8 mouse cellular contexts compared by ENCODE assay signal in the genomic region with DNA sequence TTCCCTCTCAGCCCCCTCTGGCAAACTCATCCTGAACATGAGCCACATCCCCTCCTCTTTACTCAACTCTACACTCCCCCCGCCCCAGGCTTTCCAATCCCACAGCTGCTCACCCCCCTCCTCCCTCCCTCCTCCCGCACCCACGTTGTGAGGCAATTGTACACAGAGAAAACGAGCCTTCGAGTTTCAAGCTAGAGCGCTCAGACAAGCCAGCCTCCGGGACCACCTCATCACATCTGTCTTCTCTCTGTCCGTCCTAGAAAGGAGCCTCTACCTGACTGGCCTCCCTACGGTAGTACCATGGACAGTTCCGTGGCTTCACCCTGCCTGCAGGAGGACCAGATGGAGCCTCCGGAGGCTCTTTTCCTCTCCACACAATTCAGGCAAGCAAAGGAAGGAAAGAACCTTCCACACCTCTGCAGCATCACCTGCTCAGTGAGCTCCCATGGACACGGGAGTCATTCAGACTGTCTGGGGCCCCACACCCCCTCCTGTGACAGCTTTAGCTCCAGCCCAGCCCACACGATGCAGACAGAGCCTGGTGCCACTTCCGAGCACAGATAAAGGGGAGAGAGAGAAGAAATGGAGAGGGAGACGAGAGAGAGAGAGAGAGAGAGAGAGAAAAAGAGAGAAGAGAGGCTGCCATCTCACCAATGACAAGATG. TPM values are rescaled to one million over a fixed set of nuclear protein-coding genes. Genes with fewer than 3 reads are reported as not detected.
A peak's percentile ranks its signal among the peaks of the same experiment; 100 is the strongest.
DNase-seq lines count a peak whose midpoint lies in the region; ATAC-seq lines count a peak whose summit lies in the region.

No protein-coding gene starts in this region.

- H3K27ac ChIP-seq in hindbrain, embryonic 15.5 days (replicated peaks), result peak overlapping the region; percentile 36; the same call in 1 of the 2 replicates
- H3K27ac ChIP-seq in heart, embryonic 11.5 days (ENCODE audit: low read depth, low read length), result no peak overlapping the region

- peaks cover 53% of the 10 kb centered on the region for H3K4me1 ChIP-seq in hindbrain, embryonic 15.5 days (replicated peaks)
- peaks cover 2% of the 10 kb centered on the region; the same call in 1 of the 2 replicates for H3K4me1 ChIP-seq in heart, embryonic 11.5 days (ENCODE audit: control insufficient read depth, insufficient read depth, low read length)

- peak; percentile 20 for DNase-seq in ovary, postnatal 10 days (ENCODE audit: low spot score)
- no peak for DNase-seq in ovary, adult 18-20 months (ENCODE audit: low spot score)
- DNase-seq in embryo, embryonic 10 days (ENCODE audit: low spot score), result peak; percentile 84
- peak; percentile 56 for DNase-seq in neural tube, embryonic 10.5 days (ENCODE audit: extremely low spot score, low spot score)
- no peak for DNase-seq in spleen, postnatal 14 days (ENCODE audit: low spot score in 2 of 2)

- peak overlapping the region; percentile 40 for H3K9ac ChIP-seq in hindbrain, embryonic 15.5 days
- H3K9ac ChIP-seq in heart, embryonic 11.5 days (ENCODE audit: low read depth, low read length), result no peak overlapping the region

- no peaks in the 10 kb centered on the region for H3K9me3 ChIP-seq in hindbrain, embryonic 15.5 days
- H3K9me3 ChIP-seq in heart, embryonic 11.5 days (replicated peaks; ENCODE audit: control insufficient read depth, low read length), result no peaks in the 10 kb centered on the region

- 6% methylated on average over 15 of the region's 15 CpGs for WGBS in hindbrain, embryonic 15.5 days
- WGBS in heart, embryonic 11.5 days (ENCODE audit: insufficient replicate concordance), result 14% methylated on average over 14 of the region's 15 CpGs

- no peaks in the 10 kb centered on the region for H3K36me3 ChIP-seq in hindbrain, embryonic 15.5 days
- no peaks in the 10 kb centered on the region for H3K36me3 ChIP-seq in heart, embryonic 11.5 days (ENCODE audit: control insufficient read depth, insufficient read depth, low read length)

- peak overlapping the region; percentile 77 for H3K4me2 ChIP-seq in hindbrain, embryonic 15.5 days
- H3K4me2 ChIP-seq in heart, embryonic 11.5 days, result no peak overlapping the region

- no peaks in the 10 kb centered on the region for H3K27me3 ChIP-seq in hindbrain, embryonic 15.5 days
- peaks cover 48% of the 10 kb centered on the region for H3K27me3 ChIP-seq in heart, embryonic 11.5 days (ENCODE audit: control insufficient read depth, insufficient read depth, low read length)

- peak overlapping the region; percentile 47 for H3K4me3 ChIP-seq in hindbrain, embryonic 15.5 days
- no peak overlapping the region for H3K4me3 ChIP-seq in heart, embryonic 11.5 days (ENCODE audit: low read depth, low read length)

- ATAC-seq in hindbrain, embryonic 15.5 days (ENCODE audit: low FRiP score, low read depth), result no peak
- no peak for ATAC-seq in erythroid progenitor cell, adult 5-6 weeks (replicated peaks; ENCODE audit: low FRiP score, poor library complexity, severe bottlenecking)
- no peak for ATAC-seq in heart, embryonic 11.5 days (replicated peaks; ENCODE audit: insufficient number of reproducible peaks, low FRiP score, low TSS enrichment)

RNA-seq across cellular contexts. Expression of a gene that starts 1.5 kb away (rescaled TPM):
- polyA plus RNA-seq in hindbrain, embryonic 15.5 days (2015; fragmentation: Nextera tagmentation; extraction: Ambion mirVana), result 17.0 and 17.7 TPM in 2 replicates
- not detected in 2 replicates for total RNA-seq in erythroid progenitor cell, adult 5-6 weeks (2015; ENCODE audit: low replicate concordance)
- total RNA-seq in erythroid progenitor cell, adult 5-6 weeks (2017; ENCODE audit: low replicate concordance), result 0.76 TPM in 1 of 2 replicates, not detected in the other
- polyA plus RNA-seq in heart, embryonic 11.5 days (2014; fragmentation: Nextera tagmentation; extraction: Ambion mirVana), result 0.21 and 0.25 TPM in 2 replicates

Comparison
In these comparisons a context has a peak if more than half of its experiments do, and no peak if none do; other contexts are left out.
1. DNase-seq: peak in ovary, postnatal 10 days (single experiment), embryo, embryonic 10 days (single experiment) and neural tube, embryonic 10.5 days (single experiment); none in ovary, adult 18-20 months (single experiment) and spleen, postnatal 14 days (0 of 2).
2. RNA of a gene that starts 1.5 kb away (polyA plus RNA-seq): 17.0 to 17.7 TPM in hindbrain, embryonic 15.5 days; 0.21 to 0.25 TPM in heart, embryonic 11.5 days; every median in the first group is over 10 times any median in the second.